Mouse (Mus musculus) testis, adult 2 months (tissue): Measurements from ENCODE around the gene Kif22.

Source experiments
- CTCF ChIP-seq: fragments of 200-500 bp; IDR thresholded peaks from 2 replicates; pipeline ENCODE4 v1.5.1; 2012; ENCODE audit warnings: low read depth, mild to moderate bottlenecking, inconsistent platforms, low read length, moderate library complexity; ENCODE audit not compliant: control insufficient read depth, insufficient read depth, insufficient replicate concordance
- POLR2A ChIP-seq: fragments of 200-500 bp; IDR thresholded peaks from 2 replicates; pipeline ENCODE4 v1.6.1; 2012; ENCODE audit warnings: low read depth, mild to moderate bottlenecking, inconsistent platforms, low read length, moderate library complexity; ENCODE audit not compliant: control insufficient read depth

- TF ChIP-seq CTCF (no peak), POLR2A (no peak)
Measured at GRCm38 (mm10) chr7:127082271-127082670, 40.0 kb upstream of the Kif22 start.
